Mouse (Mus musculus): ENCODE data around the gene Sult4a1. TPM values are rescaled to one million over a fixed set of nuclear protein-coding genes. Genes with fewer than 3 reads are reported as not detected.
"Not testable (repeated sequence)": the region's sequence is repeated elsewhere in the genome, so short reads cannot be mapped to it uniquely, and the experiment has no call there.

Gene Sult4a1
- polyA plus RNA-seq, 1 experiment from 2014 or later: 2.9 TPM

- not testable (repeated sequence) for H3K36me3 ChIP-seq; ATAC-seq (ENCODE audit: insufficient number of reproducible peaks, insufficient read depth, low FRiP score, low TSS enrichment, low read depth)
- 82% methylated on average over 15 of the region's 15 CpGs for whole genome bisulfite sequencing
Measured at GRCm38 (mm10) chr15:84097536-84097935, 8.0 kb downstream of the Sult4a1 start.

GRCm38 (mm10) chr15:84096051-84096450 is 9.5 kb downstream of the Sult4a1 start:
- Histone ChIP-seq H3K4me2 (no peak overlapping the region), H3K27ac (no peak overlapping the region), H3K4me3 (replicated peaks) (no peak overlapping the region), H3K27me3 (peaks cover 6% of the 10 kb centered on the region), H3K9me3 (no peaks in the 10 kb centered on the region), H3K9ac (replicated peaks) (no peak overlapping the region), H3K4me1 (replicated peaks) (no peaks in the 10 kb centered on the region), H3K36me3 (no peaks in the 10 kb centered on the region)
- ATAC-seq (ENCODE audit: insufficient number of reproducible peaks, insufficient read depth, low FRiP score, low TSS enrichment, low read depth): no peak
- WGBS: 87% methylated on average over 8 of the region's 8 CpGs

More at GRCm38 (mm10) chr15:84097536-84097935, 8.0 kb downstream of the Sult4a1 start:
- not testable (repeated sequence) for H3K4me2 ChIP-seq; H3K4me3 ChIP-seq (replicated peaks); H3K27ac ChIP-seq; H3K9me3 ChIP-seq; H3K4me1 ChIP-seq (replicated peaks); H3K9ac ChIP-seq (replicated peaks)
- H3K27me3 ChIP-seq: peaks cover 11% of the 10 kb centered on the region

DNA sequence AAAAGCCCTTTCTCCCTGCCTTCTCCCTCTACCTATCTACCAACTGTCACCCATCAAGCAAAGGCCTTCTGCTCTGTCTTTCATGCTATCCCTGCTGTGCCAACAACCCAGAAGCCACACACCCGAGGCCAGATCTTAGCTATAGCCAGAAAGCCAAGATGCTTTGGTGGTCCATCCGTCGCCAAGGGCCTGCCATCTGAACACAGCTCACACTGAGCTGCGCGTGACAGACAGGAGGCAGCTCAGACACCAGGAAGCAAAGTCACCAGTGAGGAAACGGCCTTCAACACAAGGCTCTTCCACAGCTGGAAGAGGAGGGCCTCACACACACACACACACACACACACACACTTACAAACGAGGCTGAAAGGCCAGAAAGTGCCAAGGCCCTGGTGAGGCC is 10.6 kb downstream of the Sult4a1 start:
- ATAC-seq (ENCODE audit: insufficient number of reproducible peaks, insufficient read depth, low FRiP score, low TSS enrichment, low read depth): no peak

GRCm38 (mm10) chr15:84086775-84087174 is 18.8 kb downstream of the Sult4a1 start:
- 58% methylated on average over 9 of the region's 9 CpGs for WGBS
- no peak overlapping the region for H3K27ac ChIP-seq
- H3K9ac ChIP-seq (replicated peaks): no peak overlapping the region
- no peaks in the 10 kb centered on the region for H3K9me3 ChIP-seq
- no peaks in the 10 kb centered on the region; the same call in 1 of the 2 replicates for H3K27me3 ChIP-seq
- no peak overlapping the region for H3K4me2 ChIP-seq
- ATAC-seq (ENCODE audit: insufficient number of reproducible peaks, insufficient read depth, low FRiP score, low TSS enrichment, low read depth): no peak
- H3K4me1 ChIP-seq (replicated peaks): no peaks in the 10 kb centered on the region
- no peaks in the 10 kb centered on the region for H3K36me3 ChIP-seq
- H3K4me3 ChIP-seq (replicated peaks): no peak overlapping the region

More for the DNA sequence above, 10.6 kb downstream of the Sult4a1 start:
- no peak overlapping the region for H3K4me2 ChIP-seq
- no peak overlapping the region for H3K27ac ChIP-seq
- no peaks in the 10 kb centered on the region for H3K4me1 ChIP-seq (replicated peaks)
- no peak overlapping the region for H3K9ac ChIP-seq (replicated peaks)
- H3K36me3 ChIP-seq: no peaks in the 10 kb centered on the region
- H3K4me3 ChIP-seq (replicated peaks): no peak overlapping the region
- 73% methylated on average over 7 of the region's 7 CpGs for WGBS
- H3K27me3 ChIP-seq: peaks cover 3% of the 10 kb centered on the region; the same call in 1 of the 2 replicates
- H3K9me3 ChIP-seq: no peaks in the 10 kb centered on the region

- Histone ChIP-seq H3K27ac (no peak overlapping the region), H3K4me1 (replicated peaks) (no peaks in the 10 kb centered on the region), H3K9me3 (no peaks in the 10 kb centered on the region), H3K4me2 (no peak overlapping the region), H3K9ac (replicated peaks) (no peak overlapping the region), H3K36me3 (no peaks in the 10 kb centered on the region), H3K4me3 (replicated peaks) (no peak overlapping the region), H3K27me3 (no peaks in the 10 kb centered on the region; the same call in 1 of the 2 replicates)
- no peak for ATAC-seq (ENCODE audit: insufficient number of reproducible peaks, insufficient read depth, low FRiP score, low TSS enrichment, low read depth)
- WGBS: 28% methylated on average over 12 of the region's 12 CpGs
Measured at GRCm38 (mm10) chr15:84086364-84086763, 19.2 kb downstream of the Sult4a1 start.

DNA sequence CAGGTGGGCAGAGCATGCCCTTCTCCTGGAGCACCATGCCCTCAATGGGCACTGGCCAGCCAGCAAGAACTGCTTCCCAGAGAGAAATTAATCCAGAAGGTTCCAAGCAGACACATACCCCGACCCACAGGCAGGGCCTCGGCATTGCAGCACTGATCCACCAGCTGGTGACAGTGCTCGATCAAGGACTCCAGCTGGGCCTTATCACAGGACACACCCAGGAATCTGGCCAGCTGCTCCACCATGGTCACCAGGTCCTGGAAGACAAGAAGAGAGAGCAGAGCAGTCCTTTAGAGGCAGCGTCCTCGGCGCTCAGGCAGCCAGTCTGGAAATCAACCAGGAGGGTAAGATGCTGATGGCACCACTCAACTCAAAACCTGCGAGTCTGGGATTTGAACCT is 25.5 kb downstream of the Sult4a1 start:
- ATAC-seq (ENCODE audit: insufficient number of reproducible peaks, insufficient read depth, low FRiP score, low TSS enrichment, low read depth): no peak

DNA sequence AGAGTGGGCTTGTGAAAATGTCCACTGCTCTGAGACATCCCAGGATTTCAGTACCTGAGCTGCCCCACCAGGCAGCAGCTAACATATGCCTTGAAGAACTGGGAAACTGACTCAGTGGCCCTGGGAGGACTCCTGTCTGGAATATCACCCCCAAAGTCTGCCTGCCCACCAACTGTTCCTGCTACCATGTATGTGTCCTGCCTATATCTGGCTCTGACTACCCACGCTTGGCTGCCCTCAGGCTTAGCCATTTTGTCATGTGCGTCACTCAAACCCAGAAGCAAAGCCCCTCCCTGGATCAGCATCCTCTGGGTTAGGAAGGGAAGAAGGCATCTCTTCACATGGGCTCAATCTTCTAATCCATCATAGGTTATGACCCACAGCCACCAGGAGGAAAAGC is 26.0 kb downstream of the Sult4a1 start:
- peaks cover 16% of the 10 kb centered on the region for H3K27me3 ChIP-seq
- H3K9me3 ChIP-seq: no peaks in the 10 kb centered on the region
- WGBS: 78% methylated on average over 2 of the region's 2 CpGs
- no peak for ATAC-seq (ENCODE audit: insufficient number of reproducible peaks, insufficient read depth, low FRiP score, low TSS enrichment, low read depth)
- no peaks in the 10 kb centered on the region for H3K36me3 ChIP-seq
- no peak overlapping the region for H3K9ac ChIP-seq (replicated peaks)
- H3K4me1 ChIP-seq (replicated peaks): no peaks in the 10 kb centered on the region
- no peak overlapping the region for H3K27ac ChIP-seq
- no peak overlapping the region for H3K4me2 ChIP-seq
- H3K4me3 ChIP-seq (replicated peaks): no peak overlapping the region

More for the DNA sequence above, 25.5 kb downstream of the Sult4a1 start:
- Histone ChIP-seq H3K27ac (no peak overlapping the region), H3K9me3 (no peaks in the 10 kb centered on the region), H3K27me3 (peaks cover 11% of the 10 kb centered on the region), H3K36me3 (no peaks in the 10 kb centered on the region), H3K4me2 (no peak overlapping the region), H3K4me1 (replicated peaks) (no peaks in the 10 kb centered on the region), H3K9ac (replicated peaks) (no peak overlapping the region), H3K4me3 (replicated peaks) (no peak overlapping the region)
- 74% methylated on average over 7 of the region's 7 CpGs for WGBS

DNA sequence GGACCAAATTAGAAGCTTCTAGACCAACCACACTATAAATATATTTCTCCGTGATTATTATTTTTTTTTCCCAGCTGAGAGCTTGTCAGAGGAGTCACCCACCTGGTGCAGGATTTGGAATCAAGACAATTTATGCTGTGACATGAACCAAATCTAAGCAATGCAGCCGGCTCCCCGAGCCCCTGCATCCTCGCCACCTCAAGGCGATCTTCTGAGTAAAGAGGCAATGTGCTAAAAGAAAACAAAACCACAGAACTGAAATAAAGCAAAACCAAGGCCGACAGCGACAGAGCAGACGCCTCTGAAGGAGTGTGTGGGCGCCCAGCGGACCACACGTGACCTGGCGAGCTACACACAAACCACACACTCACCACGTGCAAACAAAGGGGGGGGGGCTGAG is 26.9 kb downstream of the Sult4a1 start:
- H3K4me2 ChIP-seq: no peak overlapping the region
- peaks cover 5% of the 10 kb centered on the region; the same call in 1 of the 2 replicates for H3K4me1 ChIP-seq (replicated peaks)
- 79% methylated on average over 13 of the region's 13 CpGs for WGBS
- no peak for ATAC-seq (ENCODE audit: insufficient number of reproducible peaks, insufficient read depth, low FRiP score, low TSS enrichment, low read depth)
- H3K27me3 ChIP-seq: peaks cover 23% of the 10 kb centered on the region
- H3K27ac ChIP-seq: no peak overlapping the region
- H3K4me3 ChIP-seq (replicated peaks): no peak overlapping the region
- H3K9ac ChIP-seq (replicated peaks): no peak overlapping the region
- no peaks in the 10 kb centered on the region for H3K9me3 ChIP-seq
- H3K36me3 ChIP-seq: no peaks in the 10 kb centered on the region

DNA sequence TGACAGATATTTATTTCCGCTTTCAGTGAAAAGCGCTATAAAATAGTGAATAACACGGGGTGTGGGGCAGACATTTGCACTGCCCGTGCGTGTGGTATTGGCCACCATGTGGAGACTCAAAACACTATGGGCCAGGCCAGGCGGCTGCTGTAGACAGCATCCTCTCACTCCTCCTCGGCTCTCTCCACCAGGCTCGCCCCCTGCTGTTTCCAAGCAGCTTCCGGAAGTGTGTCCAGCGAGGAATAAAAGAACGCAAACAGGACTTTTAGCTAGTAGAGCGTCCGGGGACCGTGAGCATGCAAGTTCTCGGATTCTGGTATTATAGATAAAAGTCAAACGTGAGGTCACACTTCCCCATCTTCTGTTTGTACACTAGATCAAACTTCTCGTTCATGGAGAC is 28.4 kb downstream of the Sult4a1 start:
- Histone ChIP-seq H3K9ac (replicated peaks) (no peak overlapping the region), H3K27me3 (peaks cover 38% of the 10 kb centered on the region), H3K36me3 (no peaks in the 10 kb centered on the region), H3K4me1 (replicated peaks) (peaks cover 5% of the 10 kb centered on the region; the same call in 1 of the 2 replicates), H3K27ac (no peak overlapping the region), H3K4me2 (no peak overlapping the region), H3K4me3 (replicated peaks) (no peak overlapping the region), H3K9me3 (no peaks in the 10 kb centered on the region)
- ATAC-seq (ENCODE audit: insufficient number of reproducible peaks, insufficient read depth, low FRiP score, low TSS enrichment, low read depth): no peak
- WGBS: 65% methylated on average over 17 of the region's 17 CpGs

DNA sequence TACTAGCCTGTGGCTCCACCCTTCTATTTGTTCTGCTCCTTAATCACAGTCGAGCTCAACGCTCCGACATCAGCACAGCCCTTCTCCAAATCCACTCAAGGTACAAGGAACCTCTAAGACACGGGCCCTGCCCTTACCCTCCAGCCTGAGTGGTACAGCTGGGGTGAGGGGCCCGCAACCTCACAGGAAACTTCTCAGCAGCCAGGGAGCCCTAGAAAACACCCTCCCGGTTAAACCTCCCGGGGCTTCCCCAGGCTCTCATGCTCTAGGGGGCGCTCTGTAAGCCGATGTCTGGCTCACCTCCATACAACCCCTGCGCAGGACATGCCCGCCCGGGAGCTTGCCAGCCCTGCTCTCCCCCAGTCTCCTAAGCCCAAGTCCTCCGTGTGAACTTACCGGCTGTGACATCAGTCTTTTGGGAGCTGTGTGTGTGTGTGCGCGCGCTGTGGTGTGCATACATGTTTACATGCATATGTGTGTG is 30.8 kb downstream of the Sult4a1 start:
- 16% methylated on average over 17 of the region's 17 CpGs for WGBS
- H3K4me2 ChIP-seq: peak overlapping the region; percentile 13; the same call in 1 of the 2 replicates
- no peak for ATAC-seq (ENCODE audit: insufficient number of reproducible peaks, insufficient read depth, low FRiP score, low TSS enrichment, low read depth)

GRCm38 (mm10) chr15:84073911-84074704 is 31.4 kb downstream of the Sult4a1 start:
- WGBS: 13% methylated on average over 13 of the region's 15 CpGs
- H3K4me2 ChIP-seq: peak overlapping the region; percentile 13; the same call in 1 of the 2 replicates
- no peak for ATAC-seq (ENCODE audit: insufficient number of reproducible peaks, insufficient read depth, low FRiP score, low TSS enrichment, low read depth)

More for the DNA sequence above, 30.8 kb downstream of the Sult4a1 start:
- no peak overlapping the region for H3K27ac ChIP-seq
- H3K36me3 ChIP-seq: no peaks in the 10 kb centered on the region
- H3K9me3 ChIP-seq: no peaks in the 10 kb centered on the region
- peaks cover 11% of the 10 kb centered on the region for H3K4me1 ChIP-seq (replicated peaks)
- no peak overlapping the region for H3K4me3 ChIP-seq (replicated peaks)
- H3K9ac ChIP-seq (replicated peaks): no peak overlapping the region
- H3K27me3 ChIP-seq: peaks cover 62% of the 10 kb centered on the region

More at GRCm38 (mm10) chr15:84073911-84074704, 31.4 kb downstream of the Sult4a1 start:
- no peaks in the 10 kb centered on the region for H3K9me3 ChIP-seq
- H3K4me3 ChIP-seq (replicated peaks): no peak overlapping the region
- no peak overlapping the region for H3K27ac ChIP-seq
- peaks cover 65% of the 10 kb centered on the region for H3K27me3 ChIP-seq
- peaks cover 17% of the 10 kb centered on the region for H3K4me1 ChIP-seq (replicated peaks)
- H3K9ac ChIP-seq (replicated peaks): no peak overlapping the region
- H3K36me3 ChIP-seq: no peaks in the 10 kb centered on the region
